Comparison of ENCODE assay signal across 9 mouse cellular contexts in genomic region chr9:120425768-120426167, GRCm38 (mm10).
DNase-seq lines count a peak whose midpoint lies in the region; ATAC-seq and TF ChIP-seq lines count a peak whose summit lies in the region.
"Had no signal": no experiment of that assay in that cellular context is flagged by ENCODE, and none has a peak within 500 bp of the region (broad histone marks: within the 10 kb centered on the region; RNA-seq: fewer than 3 reads in every experiment).

No protein-coding gene starts in this region.

- 48% methylated on average over 5 of the region's 5 CpGs for WGBS in intestine, embryonic 14.5 days
- 48% methylated on average over 5 of the region's 5 CpGs for WGBS in intestine, embryonic 15.5 days
- WGBS in embryonic facial prominence, embryonic 10.5 days, result 44% methylated on average over 5 of the region's 5 CpGs
- WGBS in midbrain, postnatal 0 days, result 40% methylated on average over 5 of the region's 5 CpGs

- no peak for TF ChIP-seq POLR2A in ES-Bruce4 (IDR thresholded peaks at IDR 0.05; ENCODE audit: insufficient read depth, low read length)

- no peak for TF ChIP-seq EP300 in ES-Bruce4 (IDR thresholded peaks at IDR 0.05; ENCODE audit: insufficient read depth, low read depth, low read length)

- no peak overlapping the region for H3K9ac ChIP-seq in intestine, embryonic 14.5 days (ENCODE audit: low read length)
- H3K9ac ChIP-seq in intestine, embryonic 15.5 days, result no peak overlapping the region
- no peak overlapping the region for H3K9ac ChIP-seq in ES-Bruce4 (ENCODE audit: low read depth, poor library complexity, severe bottlenecking)
- no peak overlapping the region for H3K9ac ChIP-seq in midbrain, postnatal 0 days (replicated peaks; ENCODE audit: low read length, poor library complexity, severe bottlenecking)

- H3K27ac ChIP-seq in intestine, embryonic 14.5 days (ENCODE audit: low read depth), result no peak overlapping the region
- no peak overlapping the region for H3K27ac ChIP-seq in intestine, embryonic 15.5 days
- no peak overlapping the region for H3K27ac ChIP-seq in ES-Bruce4 (ENCODE audit: insufficient read depth, low read length)
- H3K27ac ChIP-seq in embryonic facial prominence, embryonic 10.5 days (replicated peaks), result no peak overlapping the region
- no peak overlapping the region for H3K27ac ChIP-seq in midbrain, postnatal 0 days (ENCODE audit: low read depth, low read length)

- peak; percentile 86 for DNase-seq in intestine, embryonic 14.5 days (ENCODE audit: low spot score)
- DNase-seq in adrenal gland, postnatal 14 days, result peak; percentile 66
- DNase-seq in embryonic facial prominence, embryonic 10.5 days (ENCODE audit: low spot score), result peak; percentile 72
- DNase-seq in layer of hippocampus, postnatal 36 days, result peak; percentile 52 to 64
- DNase-seq in midbrain, postnatal 0 days (ENCODE audit: low spot score), result peak; percentile 82
- peak; percentile 88 for DNase-seq in thymus, postnatal 4 days

- no peaks in the 10 kb centered on the region for H3K36me3 ChIP-seq in intestine, embryonic 14.5 days (ENCODE audit: control insufficient read depth, insufficient read depth, low read length)
- no peaks in the 10 kb centered on the region for H3K36me3 ChIP-seq in intestine, embryonic 15.5 days
- H3K36me3 ChIP-seq in ES-Bruce4 (ENCODE audit: control insufficient read depth, insufficient read depth, low read length, poor library complexity, severe bottlenecking), result no peaks in the 10 kb centered on the region
- no peaks in the 10 kb centered on the region for H3K36me3 ChIP-seq in embryonic facial prominence, embryonic 10.5 days (replicated peaks)
- no peaks in the 10 kb centered on the region for H3K36me3 ChIP-seq in midbrain, postnatal 0 days (ENCODE audit: insufficient read depth, low read length)

- H3K4me1 ChIP-seq in intestine, embryonic 14.5 days (replicated peaks; ENCODE audit: control insufficient read depth, insufficient read depth, low read length), result no peaks in the 10 kb centered on the region
- H3K4me1 ChIP-seq in intestine, embryonic 15.5 days (replicated peaks), result no peaks in the 10 kb centered on the region
- H3K4me1 ChIP-seq in ES-Bruce4 (ENCODE audit: control insufficient read depth, insufficient read depth, low read length), result no peaks in the 10 kb centered on the region
- H3K4me1 ChIP-seq in embryonic facial prominence, embryonic 10.5 days, result no peaks in the 10 kb centered on the region; the same call in 1 of the 2 replicates
- H3K4me1 ChIP-seq in midbrain, postnatal 0 days (ENCODE audit: insufficient read depth, low read length), result no peaks in the 10 kb centered on the region

- H3K4me2 ChIP-seq in intestine, embryonic 14.5 days (ENCODE audit: low read length), result no peak overlapping the region
- no peak overlapping the region for H3K4me2 ChIP-seq in intestine, embryonic 15.5 days (replicated peaks)
- no peak overlapping the region for H3K4me2 ChIP-seq in midbrain, postnatal 0 days (ENCODE audit: low read depth, low read length, poor library complexity, severe bottlenecking)

- ATAC-seq in intestine, embryonic 14.5 days (replicated peaks; ENCODE audit: low FRiP score, low TSS enrichment, low read depth), result no peak
- ATAC-seq in intestine, embryonic 15.5 days, result no peak
- ATAC-seq in midbrain, postnatal 0 days (ENCODE audit: low FRiP score), result no peak

- no peak overlapping the region for H3K4me3 ChIP-seq in intestine, embryonic 14.5 days (ENCODE audit: low read depth, low read length)
- H3K4me3 ChIP-seq in intestine, embryonic 15.5 days (replicated peaks), result no peak overlapping the region
- H3K4me3 ChIP-seq in ES-Bruce4 (ENCODE audit: low read depth, low read length), result no peak overlapping the region
- H3K4me3 ChIP-seq in embryonic facial prominence, embryonic 10.5 days, result no peak overlapping the region
- no peak overlapping the region for H3K4me3 ChIP-seq in midbrain, postnatal 0 days (ENCODE audit: low read depth, low read length)

- H3K27me3 ChIP-seq in intestine, embryonic 14.5 days (replicated peaks; ENCODE audit: control insufficient read depth, insufficient read depth, low read length), result no peaks in the 10 kb centered on the region
- H3K27me3 ChIP-seq in intestine, embryonic 15.5 days (replicated peaks), result no peaks in the 10 kb centered on the region
- no peaks in the 10 kb centered on the region for H3K27me3 ChIP-seq in ES-Bruce4 (ENCODE audit: control insufficient read depth, insufficient read depth, low read length, poor library complexity, severe bottlenecking)
- no peaks in the 10 kb centered on the region for H3K27me3 ChIP-seq in embryonic facial prominence, embryonic 10.5 days (replicated peaks; ENCODE audit: low read depth, poor library complexity, severe bottlenecking)
- no peaks in the 10 kb centered on the region for H3K27me3 ChIP-seq in midbrain, postnatal 0 days (ENCODE audit: insufficient read depth, low read length)

- no peaks in the 10 kb centered on the region for H3K9me3 ChIP-seq in intestine, embryonic 14.5 days (ENCODE audit: control insufficient read depth, low read length)
- no peaks in the 10 kb centered on the region for H3K9me3 ChIP-seq in intestine, embryonic 15.5 days
- no peaks in the 10 kb centered on the region for H3K9me3 ChIP-seq in ES-Bruce4 (replicated peaks; ENCODE audit: control insufficient read depth, insufficient read depth, low read length, poor library complexity, severe bottlenecking)
- no peaks in the 10 kb centered on the region for H3K9me3 ChIP-seq in embryonic facial prominence, embryonic 10.5 days
- H3K9me3 ChIP-seq in midbrain, postnatal 0 days (ENCODE audit: low read length), result no peaks in the 10 kb centered on the region
- H3K9me3 ChIP-seq: megakaryocyte, embryonic 14.5 days had no signal

- TF ChIP-seq CTCF in ES-Bruce4 (IDR thresholded peaks at IDR 0.05; ENCODE audit: low read depth, low read length), result peak; percentile 15
- peak; percentile 93 for TF ChIP-seq CTCF in midbrain, postnatal 0 days (IDR thresholded peaks at IDR 0.05)
